Mouse (Mus musculus) hindbrain, embryonic 14.5 days (tissue): ENCODE data around the gene Stam2. TPM values are rescaled to one million over a fixed set of nuclear protein-coding genes. Genes with fewer than 3 reads are reported as not detected.

Experiments
- ATAC-seq: fragments of 200-750 bp; cut with Nextera tagmentation; 2 replicates; pipeline ENCODE4 v1.8.0; 2017; ENCODE audit warnings: moderate number of reproducible peaks, mild to moderate bottlenecking, moderate TSS enrichment, moderate library complexity; ENCODE audit not compliant: low FRiP score
- DNase-seq: peaks from one replicate; pipeline ENCODE4 v3.0.0-alpha.2; 2015; ENCODE audit warnings: low spot score
- H3K27ac ChIP-seq: fragments of 300-500 bp; sonication (generic); 2 replicates; pipeline ENCODE4 v1.5.1; 2014; ENCODE audit warnings: mild to moderate bottlenecking, moderate library complexity
- H3K27me3 ChIP-seq: fragments of 300-500 bp; sonication (generic); 2 replicates; pipeline ENCODE4 v1.6.1; 2014; ENCODE audit warnings: mild to moderate bottlenecking, low read length, mixed read lengths; ENCODE audit not compliant: control insufficient read depth, insufficient read depth
- H3K36me3 ChIP-seq: fragments of 300-500 bp; sonication (generic); replicated peaks from 2 replicates; pipeline ENCODE4 v1.6.1; 2014; ENCODE audit not compliant: control insufficient read depth, insufficient read depth
- H3K4me1 ChIP-seq: fragments of 300-500 bp; sonication (generic); replicated peaks from 2 replicates; pipeline ENCODE4 v1.6.1; 2014; ENCODE audit warnings: antibody characterized with exemption, low read length, mixed read lengths; ENCODE audit not compliant: control insufficient read depth, insufficient read depth
- H3K4me2 ChIP-seq: fragments of 300-500 bp; sonication (generic); replicated peaks from 2 replicates; pipeline ENCODE4 v1.6.1; 2014; ENCODE audit warnings: mild to moderate bottlenecking, moderate library complexity
- H3K4me3 ChIP-seq: fragments of 300-500 bp; sonication (generic); replicated peaks from 2 replicates; pipeline ENCODE4 v1.5.1; 2014; ENCODE audit warnings: mild to moderate bottlenecking, low read length
- H3K9ac ChIP-seq: fragments of 300-500 bp; sonication (generic); 2 replicates; pipeline ENCODE4 v1.6.1; 2014
- H3K9me3 ChIP-seq: fragments of 300-500 bp; sonication (generic); 2 replicates; pipeline ENCODE4 v1.6.1; 2016; ENCODE audit warnings: low read length; ENCODE audit not compliant: control insufficient read depth
- WGBS: fragments of 180-500 bp; shearing (Covaris S2); extraction: QIAGEN DNeasy Blood & Tissue Kit; methylation state at CpG from one replicate; pipeline ENCODE4 v1.1.7; 2014; 5-methylcytosine and 5-hydroxymethylcytosine counted together
- polyA plus RNA-seq: library from polyadenylated mRNA; unstranded; fragments of >200 nt; fragmentation: Nextera tagmentation; extraction: Ambion mirVana; gene quantifications from 2 replicates; pipeline ENCODE4 v1.2.1, GENCODE M21; 2014

The Stam2 gene
- polyA plus RNA-seq, 1 experiment from 2014 or later, result 46.9 TPM

DNA sequence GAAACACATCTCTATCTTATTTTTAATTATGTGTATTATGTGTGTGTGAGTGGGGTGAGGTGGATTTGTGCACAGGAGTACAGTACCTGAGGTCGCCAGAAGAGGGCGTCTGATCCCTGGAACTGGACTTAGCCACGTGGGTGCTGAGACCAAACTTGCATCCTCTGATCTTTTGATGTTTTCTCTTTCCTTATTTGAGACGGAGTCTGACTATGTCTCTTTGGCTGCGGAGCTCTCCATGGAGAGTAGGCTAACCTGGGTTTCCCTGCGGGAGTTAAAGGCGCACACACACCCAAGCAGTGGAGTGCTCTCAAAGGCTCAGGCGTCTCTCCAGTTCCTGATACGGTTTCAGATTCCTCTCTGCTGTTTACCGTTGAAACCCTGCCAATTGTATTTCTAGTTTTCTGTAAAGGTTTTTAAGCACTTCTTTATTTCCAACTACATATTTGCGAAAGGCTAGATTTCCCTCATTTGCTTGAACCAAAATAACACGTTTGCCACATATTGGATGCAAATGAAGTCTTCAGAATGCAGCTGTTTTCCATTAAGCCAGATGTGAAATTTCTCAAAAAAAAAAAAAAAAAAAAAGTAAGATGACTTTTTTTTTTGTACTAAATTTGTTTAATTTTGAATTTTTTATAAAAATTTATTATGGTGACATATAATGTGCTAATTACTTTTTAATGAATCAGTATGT is 21.1 kb upstream of the Stam2 start:
- peak; percentile 75 for DNase-seq
- Histone ChIP-seq H3K9ac (no peak overlapping the region), H3K4me3 (no peak overlapping the region), H3K4me2 (peak overlapping the region; percentile 35), H3K9me3 (no peaks in the 10 kb centered on the region), H3K27me3 (no peaks in the 10 kb centered on the region), H3K4me1 (no peaks in the 10 kb centered on the region), H3K36me3 (no peaks in the 10 kb centered on the region), H3K27ac (no peak overlapping the region)
- ATAC-seq, result peak; percentile 71
- WGBS, result 19% methylated on average over 12 of the region's 12 CpGs

DNA sequence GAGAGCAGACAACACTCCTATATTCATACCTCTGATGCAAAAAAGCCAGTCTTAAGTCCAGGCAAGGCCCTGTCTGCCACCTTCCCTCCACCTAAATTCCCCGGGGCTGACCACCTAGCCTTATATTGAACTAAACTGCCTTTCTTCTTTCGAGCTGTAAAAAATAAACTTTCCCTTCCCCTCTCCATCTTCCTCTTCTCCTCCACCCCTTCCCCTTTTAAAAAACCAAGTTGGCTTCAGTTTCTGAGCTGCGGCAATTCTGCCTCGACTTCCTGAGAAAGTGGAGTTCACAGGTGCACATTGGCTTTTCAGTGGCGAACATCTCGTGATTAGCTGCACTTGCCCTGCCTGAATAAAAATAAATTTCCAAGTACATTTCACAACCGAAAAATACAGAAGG is 20.4 kb upstream of the Stam2 start:
- no peak for ATAC-seq
- WGBS, result 72% methylated on average over 7 of the region's 7 CpGs
- Histone ChIP-seq H3K4me1 (no peaks in the 10 kb centered on the region), H3K36me3 (no peaks in the 10 kb centered on the region), H3K4me2 (no peak overlapping the region), H3K9me3 (no peaks in the 10 kb centered on the region), H3K4me3 (no peak overlapping the region), H3K27ac (no peak overlapping the region), H3K27me3 (no peaks in the 10 kb centered on the region), H3K9ac (no peak overlapping the region)
- no peak for DNase-seq

DNA sequence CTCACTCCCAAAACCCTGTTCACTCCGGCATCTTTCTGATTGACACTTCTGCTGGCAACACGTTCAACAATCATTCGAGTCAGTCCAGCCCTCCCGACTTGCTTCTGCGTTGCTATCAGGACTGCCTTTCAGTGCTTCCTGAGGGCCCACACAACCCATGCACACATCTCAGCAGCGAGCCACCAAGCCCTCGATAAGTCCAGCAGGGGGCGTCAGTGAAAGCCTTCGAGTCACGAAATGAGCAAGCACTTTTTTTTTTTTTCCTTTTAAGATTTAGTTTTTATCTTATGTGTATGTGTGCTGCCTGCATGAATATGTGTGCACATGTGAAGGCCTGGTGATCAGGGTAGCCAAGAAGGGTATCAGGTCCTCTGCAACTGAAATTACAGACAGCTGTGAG is 16.5 kb upstream of the Stam2 start:
- no peak overlapping the region for H3K4me2 ChIP-seq
- no peaks in the 10 kb centered on the region for H3K36me3 ChIP-seq
- H3K9ac ChIP-seq, result no peak overlapping the region
- no peaks in the 10 kb centered on the region for H3K9me3 ChIP-seq
- DNase-seq, result peak; percentile 61
- no peak overlapping the region for H3K4me3 ChIP-seq
- no peak for ATAC-seq
- WGBS, result 31% methylated on average over 10 of the region's 10 CpGs
- no peak overlapping the region for H3K27ac ChIP-seq
- H3K4me1 ChIP-seq, result no peaks in the 10 kb centered on the region
- H3K27me3 ChIP-seq, result no peaks in the 10 kb centered on the region

DNA sequence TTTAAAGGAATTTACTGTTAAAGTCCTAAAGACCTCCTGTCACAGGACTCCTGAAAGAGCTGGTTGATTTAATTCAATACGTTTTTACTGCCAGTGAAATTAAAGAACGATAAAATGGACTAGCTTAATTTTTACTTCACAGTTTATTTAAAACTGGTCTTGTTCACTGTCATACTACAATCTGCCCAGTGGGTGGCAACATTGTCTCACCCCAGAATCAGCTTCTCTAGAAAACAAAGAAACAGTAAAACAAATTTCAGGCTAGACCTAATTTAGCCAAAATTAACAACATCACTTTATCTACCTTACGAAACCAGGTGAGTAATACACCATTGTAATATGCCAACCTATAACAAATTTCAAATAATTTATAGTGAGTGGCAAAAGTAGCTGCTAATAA is 14.6 kb upstream of the Stam2 start:
- no peaks in the 10 kb centered on the region for H3K4me1 ChIP-seq
- H3K27me3 ChIP-seq, result no peaks in the 10 kb centered on the region
- DNase-seq, result peak; percentile 74
- no peak overlapping the region for H3K4me3 ChIP-seq
- H3K27ac ChIP-seq, result no peak overlapping the region
- WGBS, result 20% methylated on average over 3 of the region's 3 CpGs
- H3K4me2 ChIP-seq, result no peak overlapping the region
- no peaks in the 10 kb centered on the region for H3K9me3 ChIP-seq
- no peaks in the 10 kb centered on the region for H3K36me3 ChIP-seq
- ATAC-seq, result no peak
- no peak overlapping the region for H3K9ac ChIP-seq

DNA sequence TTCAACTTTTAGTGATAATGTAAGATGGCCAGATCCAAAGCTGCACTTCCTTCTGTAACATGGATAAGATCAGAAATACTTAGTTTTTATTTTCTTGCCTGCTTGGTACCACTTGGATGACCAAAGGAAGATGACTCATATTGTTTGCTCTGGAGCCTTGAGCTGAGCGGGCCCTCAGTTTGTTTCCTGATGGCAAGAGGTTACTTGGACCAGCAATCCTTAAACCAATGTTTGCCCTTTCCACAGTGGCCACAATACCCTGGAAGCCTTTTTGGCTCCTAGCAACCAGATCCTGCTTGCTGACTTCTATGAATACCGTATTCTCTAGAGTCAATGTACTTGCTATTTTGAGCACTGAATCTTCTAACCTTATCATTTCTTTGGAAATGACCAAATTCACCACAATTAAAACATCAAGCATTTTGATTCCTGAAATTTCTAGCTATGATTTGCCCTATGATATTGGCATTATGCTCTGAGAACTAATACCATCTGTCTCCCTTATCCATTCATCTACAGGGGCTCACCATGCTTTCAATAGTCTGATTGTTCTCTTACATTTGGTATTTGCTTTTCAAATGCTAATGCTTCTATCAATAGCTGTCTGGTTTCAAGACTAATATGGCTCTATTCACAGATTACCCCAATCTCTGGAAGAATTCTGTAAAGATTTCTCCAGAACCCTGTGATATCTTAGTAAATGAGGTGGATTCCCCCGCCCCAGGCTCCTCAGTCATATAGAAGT is 11.7 kb upstream of the Stam2 start:
- Histone ChIP-seq H3K9me3 (no peaks in the 10 kb centered on the region), H3K27me3 (no peaks in the 10 kb centered on the region), H3K36me3 (no peaks in the 10 kb centered on the region), H3K4me1 (no peaks in the 10 kb centered on the region), H3K9ac (no peak overlapping the region), H3K27ac (no peak overlapping the region), H3K4me3 (no peak overlapping the region), H3K4me2 (no peak overlapping the region)
- ATAC-seq (no peak), DNase-seq (no peak)
- 23% methylated on average over 3 of the region's 3 CpGs for WGBS

DNA sequence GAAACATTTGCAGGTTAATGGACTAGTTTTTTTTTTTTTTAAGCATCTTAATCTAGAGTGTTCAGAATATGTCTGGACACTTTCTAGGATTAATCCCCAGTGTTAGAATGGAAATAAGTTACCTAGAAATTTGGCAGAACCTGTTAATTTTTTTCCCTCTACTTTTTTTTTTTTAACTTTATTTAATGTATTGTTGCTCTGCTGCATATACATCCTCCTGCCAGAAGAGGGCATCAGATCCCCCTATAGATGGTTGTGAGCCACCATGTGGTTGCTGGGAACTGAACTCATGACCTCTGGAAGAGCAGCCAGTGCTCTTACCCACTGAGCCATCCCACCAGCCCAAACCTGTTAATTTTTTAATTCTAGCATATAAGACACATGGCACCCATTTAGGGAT is 2.0 kb upstream of the Stam2 start:
- DNase-seq (no peak), ATAC-seq (no peak)
- no peaks in the 10 kb centered on the region for H3K9me3 ChIP-seq

DNA sequence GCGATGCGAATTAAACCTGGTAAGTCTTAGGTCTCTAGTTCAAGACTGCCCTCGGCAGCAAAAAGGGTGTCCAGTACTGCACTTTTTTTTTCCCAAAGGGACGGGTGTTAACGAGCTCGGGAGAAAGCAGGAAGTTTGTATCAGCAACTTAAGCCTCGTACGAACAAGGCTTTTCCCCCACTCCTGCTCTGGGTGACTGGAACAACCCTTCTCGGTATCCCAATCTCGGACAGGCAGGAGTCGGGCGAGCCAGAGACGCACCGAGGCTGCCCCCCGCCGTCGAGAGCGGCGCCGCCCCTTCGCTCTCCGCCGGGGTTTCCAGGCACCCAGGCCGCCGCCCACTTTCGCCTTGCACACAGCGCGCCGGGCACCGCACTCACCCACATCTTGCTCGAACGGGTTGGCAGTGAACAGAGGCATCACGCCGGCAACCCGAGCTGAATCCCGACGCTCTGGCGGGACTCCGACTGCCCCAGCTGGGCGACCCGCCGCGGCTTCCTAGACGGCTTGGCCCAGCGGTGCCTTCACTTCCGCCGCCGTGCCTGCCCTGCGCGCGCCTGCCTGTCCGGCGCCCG is 313 bp downstream of the Stam2 start:
- Histone ChIP-seq H3K4me3 (peak overlapping the region; percentile 89), H3K9me3 (no peaks in the 10 kb centered on the region), H3K27me3 (no peaks in the 10 kb centered on the region), H3K4me2 (peak overlapping the region; percentile 61), H3K9ac (peak overlapping the region; percentile 88), H3K36me3 (no peaks in the 10 kb centered on the region), H3K4me1 (0 out of 2 replicates have a peak, but pooled peaks cover 4% of the 10 kb centered on the region), H3K27ac (peak overlapping the region; percentile 99)
- under 1% methylated on average over 54 of the region's 54 CpGs for WGBS
- ATAC-seq (peak; percentile 92), DNase-seq (peak; percentile 70)

More for the DNA sequence above, 2.0 kb upstream of the Stam2 start:
- Histone ChIP-seq H3K4me2 (no peak overlapping the region), H3K36me3 (no peaks in the 10 kb centered on the region), H3K4me3 (no peak overlapping the region), H3K9ac (no peak overlapping the region), H3K27me3 (no peaks in the 10 kb centered on the region), H3K4me1 (0 out of 2 replicates have a peak, but pooled peaks cover 4% of the 10 kb centered on the region), H3K27ac (no peak overlapping the region)

DNA sequence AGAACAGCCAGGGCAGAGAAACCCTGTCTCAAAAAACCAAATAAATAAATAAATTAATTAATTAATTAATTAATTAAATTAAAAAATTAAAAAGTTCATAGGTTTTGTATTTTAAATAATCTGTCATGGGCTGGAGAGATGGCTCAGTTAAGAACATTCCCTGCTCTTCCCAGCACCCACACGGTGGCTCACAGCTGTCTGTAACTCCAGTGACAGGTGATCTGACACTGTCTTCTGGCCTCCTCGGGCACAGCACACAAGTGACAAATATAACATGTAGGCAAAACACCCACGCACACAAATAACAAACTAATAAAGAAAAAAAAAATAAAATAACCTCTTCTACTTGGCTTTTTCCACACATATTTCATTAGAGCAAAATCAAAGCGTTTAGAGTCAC is 1.5 kb downstream of the Stam2 start:
- H3K36me3 ChIP-seq, result no peaks in the 10 kb centered on the region
- H3K9ac ChIP-seq, result no peak overlapping the region
- H3K27me3 ChIP-seq, result no peaks in the 10 kb centered on the region
- no peak overlapping the region for H3K27ac ChIP-seq
- no peak overlapping the region for H3K4me3 ChIP-seq
- no peak for DNase-seq
- ATAC-seq, result no peak
- WGBS, result 80% methylated on average over 4 of the region's 4 CpGs
- H3K9me3 ChIP-seq, result no peaks in the 10 kb centered on the region
- H3K4me2 ChIP-seq, result 0 out of 2 replicates have a peak overlapping the region, but pooled peaks have one; percentile 61
- H3K4me1 ChIP-seq, result 0 out of 2 replicates have a peak, but pooled peaks cover 4% of the 10 kb centered on the region

DNA sequence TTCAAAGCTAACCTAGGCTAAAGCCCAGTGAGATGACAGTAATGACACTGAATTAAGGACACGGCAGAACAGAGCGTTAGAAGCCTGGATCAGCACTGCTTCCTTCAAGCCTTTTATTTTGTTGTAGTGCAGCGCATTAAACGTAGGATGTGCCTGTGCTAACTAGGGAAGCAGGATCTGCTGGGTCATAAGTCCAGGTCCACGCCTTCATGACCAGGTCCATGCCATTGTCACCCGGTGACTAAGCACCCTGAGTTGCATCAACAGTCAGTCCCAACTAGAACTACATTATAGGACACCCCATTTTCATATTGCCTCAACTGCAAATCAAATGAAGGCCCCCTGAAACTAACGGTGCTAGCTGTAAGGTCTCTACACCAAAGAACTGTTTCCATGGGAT is 7.6 kb downstream of the Stam2 start:
- Histone ChIP-seq H3K9me3 (no peaks in the 10 kb centered on the region), H3K4me2 (no peak overlapping the region), H3K27ac (no peak overlapping the region), H3K36me3 (no peaks in the 10 kb centered on the region), H3K9ac (no peak overlapping the region), H3K4me3 (no peak overlapping the region), H3K27me3 (no peaks in the 10 kb centered on the region), H3K4me1 (no peaks in the 10 kb centered on the region)
- no peak for DNase-seq
- 98% methylated on average over 7 of the region's 7 CpGs for WGBS
- ATAC-seq, result no peak
